Mouse (Mus musculus) MEL (cell line): ENCODE results near the gene Alg11.

Experiments
- BHLHE40 ChIP-seq: IDR thresholded peaks from 2 replicates; pipeline ENCODE4 v1.6.1; 2012; ENCODE audit warnings: low read depth, mild to moderate bottlenecking, inconsistent platforms, low read length, improper control_type of control experiment, borderline replicate concordance
- CHD2 ChIP-seq: IDR thresholded peaks from 2 replicates; pipeline ENCODE4 v1.6.1; 2011; ENCODE audit warnings: low read length, improper control_type of control experiment
- CTCF ChIP-seq, 3 experiments: IDR thresholded peaks in 2 of 3; conservative IDR thresholded peaks in 1 of 3; 2 replicates each; pipeline ENCODE4 v1.5.1; 2011 to 2012; ENCODE audit warnings: low read length in 3 of 3, low read depth in 2 of 3, mild to moderate bottlenecking in 2 of 3, improper control_type of control experiment in 1 of 3, inconsistent platforms in 1 of 3, mixed read lengths in 1 of 3, moderate library complexity in 1 of 3; ENCODE audit not compliant: control insufficient read depth in 1 of 3, insufficient read depth in 1 of 3, poor library complexity in 1 of 3, severe bottlenecking in 1 of 3
- GATA1 ChIP-seq: IDR thresholded peaks from 2 replicates; pipeline ENCODE4 v1.6.1; 2011; ENCODE audit warnings: low read depth, low read length, improper control_type of control experiment
- HCFC1 ChIP-seq: IDR thresholded peaks from 2 replicates; pipeline ENCODE4 v1.6.1; 2012; ENCODE audit warnings: low read depth, mild to moderate bottlenecking, inconsistent platforms, low read length, improper control_type of control experiment, moderate library complexity
- KAT2A ChIP-seq: conservative IDR thresholded peaks from 2 replicates; pipeline ENCODE4 v1.6.1; 2012; ENCODE audit warnings: low read depth, low read length, improper control_type of control experiment, inconsistent platforms
- MXI1 ChIP-seq: IDR thresholded peaks from 2 replicates; pipeline ENCODE4 v1.6.1; 2011; ENCODE audit warnings: mild to moderate bottlenecking, low read depth, low read length, improper control_type of control experiment
- POLR2A ChIP-seq, 2 experiments: IDR thresholded peaks; 2 replicates each; pipeline ENCODE4 v1.6.1; 2011 to 2012; ENCODE audit warnings: low read length in 2 of 2, mild to moderate bottlenecking in 2 of 2, control low read depth in 1 of 2, improper control_type of control experiment in 1 of 2, low read depth in 1 of 2, moderate library complexity in 1 of 2; ENCODE audit not compliant: control insufficient read depth in 1 of 2, insufficient read depth in 1 of 2, poor library complexity in 1 of 2
- POLR2AphosphoS2 ChIP-seq: IDR thresholded peaks from 2 replicates; pipeline ENCODE4 v1.6.1; 2011; ENCODE audit warnings: low read length, improper control_type of control experiment
- SIN3A ChIP-seq: IDR thresholded peaks from 2 replicates; pipeline ENCODE4 v1.6.1; 2012; ENCODE audit warnings: low read length, improper control_type of control experiment, inconsistent platforms
- USF2 ChIP-seq, 2 experiments: IDR thresholded peaks; 2 replicates each; pipeline ENCODE4 v1.6.1; 2011 to 2012; ENCODE audit warnings: improper control_type of control experiment in 2 of 2, low read length in 2 of 2, borderline replicate concordance in 1 of 2, inconsistent platforms in 1 of 2, low read depth in 1 of 2, mild to moderate bottlenecking in 1 of 2; ENCODE audit not compliant: insufficient read depth in 1 of 2
- ZMIZ1 ChIP-seq: IDR thresholded peaks from 2 replicates; pipeline ENCODE4 v1.6.1; 2012; ENCODE audit warnings: low read depth, mild to moderate bottlenecking, inconsistent platforms, low read length, improper control_type of control experiment, moderate library complexity

- TF ChIP-seq BHLHE40 (no peak), POLR2A (IDR thresholded peaks at IDR 0.05; ENCODE audit: control insufficient read depth in 1 of 2, insufficient read depth in 1 of 2, low read depth in 1 of 2, low read length in 2 of 2, poor library complexity in 1 of 2) (peak in 1 of 2 experiments; percentile 81; a peak in 2 of 4 replicates), CTCF (IDR thresholded peaks at IDR 0.05 in 2 of 3, conservative IDR thresholded peaks at IDR 0.05 in 1 of 3; ENCODE audit: control insufficient read depth in 1 of 3, insufficient read depth in 1 of 3, low read depth in 2 of 3, low read length in 3 of 3, poor library complexity in 1 of 3, severe bottlenecking in 1 of 3) (no peak), GATA1 (peak; percentile 90), CHD2 (no peak), KAT2A (no peak), USF2 (IDR thresholded peaks at IDR 0.05; ENCODE audit: borderline replicate concordance in 1 of 2, insufficient read depth in 1 of 2, low read depth in 1 of 2, low read length in 2 of 2) (no peak), SIN3A (peak; percentile 91), MXI1 (no peak), HCFC1 (0 out of 2 replicates have a peak, but pooled peaks have one; percentile 22), POLR2AphosphoS2 (0 out of 2 replicates have a peak, but pooled peaks have one; percentile 17), ZMIZ1 (peak; percentile 68)
Measured at GRCm38 (mm10) chr8:22058368-22058767, 2.2 kb upstream of the Alg11 start.
